Mouse (Mus musculus) thymus, adult 2 months (tissue): ENCODE results near the gene Ptpn11.

Experiments
- CTCF ChIP-seq: fragments of 200-500 bp; IDR thresholded peaks from 2 replicates; pipeline ENCODE4 v1.5.1; 2012; ENCODE audit warnings: mild to moderate bottlenecking, control low read depth, low read length, moderate library complexity, borderline replicate concordance; ENCODE audit not compliant: control insufficient read depth, poor library complexity, insufficient read depth; ENCODE audit errors: extremely low read depth
- POLR2A ChIP-seq: fragments of 200-500 bp; IDR thresholded peaks from 2 replicates; pipeline ENCODE4 v1.6.1; 2012; ENCODE audit warnings: mild to moderate bottlenecking, low read length, control low read depth, moderate library complexity; ENCODE audit not compliant: control insufficient read depth, poor library complexity, insufficient read depth; ENCODE audit errors: extremely low read depth

- TF ChIP-seq POLR2A (no peak), CTCF (no peak)
These were observed 45.0 kb upstream of the Ptpn11 start for GRCm38 (mm10) chr5:121236171-121236570.
